Mouse (Mus musculus): ENCODE results near the gene Rac3.

DNA sequence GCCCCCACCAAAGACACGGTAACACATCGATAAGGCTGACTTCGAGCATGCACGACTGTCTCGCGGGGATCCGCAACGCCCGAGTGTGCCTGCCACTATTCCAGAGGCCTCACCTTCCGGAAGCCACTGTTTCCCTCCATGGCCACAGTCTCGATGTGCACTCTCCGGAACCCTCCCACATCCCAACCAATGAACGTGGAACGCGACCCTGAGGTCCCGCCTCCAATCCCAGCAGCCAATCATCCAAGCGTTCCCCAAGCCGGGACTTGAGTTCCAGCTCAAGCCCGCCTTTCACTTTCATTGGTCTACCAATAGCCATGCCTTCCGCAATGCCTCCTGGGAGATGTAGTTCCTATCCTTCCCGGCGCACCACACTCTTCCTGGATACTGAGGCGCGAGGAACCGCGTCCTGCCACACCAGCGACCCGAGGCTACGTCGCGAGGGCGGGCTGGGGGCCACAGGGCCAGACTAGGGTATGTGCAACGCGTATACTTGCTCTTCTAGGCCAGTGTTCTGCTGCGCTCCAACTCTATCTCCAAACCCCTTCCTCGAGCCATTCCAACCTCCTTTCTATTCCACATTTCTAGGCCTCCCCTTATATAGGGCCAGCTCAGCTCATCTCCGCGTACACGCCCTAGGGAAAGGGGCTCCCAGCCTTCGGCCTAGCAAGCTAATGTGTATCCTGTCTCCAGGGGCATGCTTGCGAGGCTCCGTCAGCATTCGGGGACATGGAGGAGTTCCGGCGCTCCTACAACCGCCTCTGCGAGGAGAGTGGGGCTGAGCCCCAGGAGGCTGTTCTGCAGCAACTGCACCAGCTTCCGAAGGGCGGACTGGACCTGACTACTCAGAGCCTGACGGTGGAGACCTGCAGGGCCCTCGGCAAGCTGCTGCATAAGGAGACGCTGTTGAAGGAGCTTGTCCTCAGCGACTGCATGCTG lies 7.4 kb upstream of the Rac3 start, which contains the start of the genes Cenpx and Lrrc45:
- TF ChIP-seq POLR2A (IDR thresholded peaks at IDR 0.05; ENCODE audit: borderline replicate concordance, insufficient read depth, low read length) (peak; percentile 40; the same call in 1 of the 2 replicates), CTCF (IDR thresholded peaks at IDR 0.05; ENCODE audit: borderline replicate concordance, insufficient read depth, low read depth, low read length) (no peak)

Measured in cerebellum, adult 2 months (tissue).